Mouse (Mus musculus) lung, postnatal 0 days (tissue): ENCODE results near the gene Hist1h2bb.
"Not testable (repeated sequence)": the region's sequence is repeated elsewhere in the genome, so short reads cannot be mapped to it uniquely, and the experiment has no call there.

Experiments used
- CTCF ChIP-seq: IDR thresholded peaks from 2 replicates; pipeline ENCODE4 v1.5.1; 2016; ENCODE audit warnings: antibody characterized with exemption, mild to moderate bottlenecking
- EP300 ChIP-seq: IDR thresholded peaks from 2 replicates; pipeline ENCODE4 v1.6.1; 2016; ENCODE audit warnings: antibody characterized with exemption, mild to moderate bottlenecking, control low read depth

DNA sequence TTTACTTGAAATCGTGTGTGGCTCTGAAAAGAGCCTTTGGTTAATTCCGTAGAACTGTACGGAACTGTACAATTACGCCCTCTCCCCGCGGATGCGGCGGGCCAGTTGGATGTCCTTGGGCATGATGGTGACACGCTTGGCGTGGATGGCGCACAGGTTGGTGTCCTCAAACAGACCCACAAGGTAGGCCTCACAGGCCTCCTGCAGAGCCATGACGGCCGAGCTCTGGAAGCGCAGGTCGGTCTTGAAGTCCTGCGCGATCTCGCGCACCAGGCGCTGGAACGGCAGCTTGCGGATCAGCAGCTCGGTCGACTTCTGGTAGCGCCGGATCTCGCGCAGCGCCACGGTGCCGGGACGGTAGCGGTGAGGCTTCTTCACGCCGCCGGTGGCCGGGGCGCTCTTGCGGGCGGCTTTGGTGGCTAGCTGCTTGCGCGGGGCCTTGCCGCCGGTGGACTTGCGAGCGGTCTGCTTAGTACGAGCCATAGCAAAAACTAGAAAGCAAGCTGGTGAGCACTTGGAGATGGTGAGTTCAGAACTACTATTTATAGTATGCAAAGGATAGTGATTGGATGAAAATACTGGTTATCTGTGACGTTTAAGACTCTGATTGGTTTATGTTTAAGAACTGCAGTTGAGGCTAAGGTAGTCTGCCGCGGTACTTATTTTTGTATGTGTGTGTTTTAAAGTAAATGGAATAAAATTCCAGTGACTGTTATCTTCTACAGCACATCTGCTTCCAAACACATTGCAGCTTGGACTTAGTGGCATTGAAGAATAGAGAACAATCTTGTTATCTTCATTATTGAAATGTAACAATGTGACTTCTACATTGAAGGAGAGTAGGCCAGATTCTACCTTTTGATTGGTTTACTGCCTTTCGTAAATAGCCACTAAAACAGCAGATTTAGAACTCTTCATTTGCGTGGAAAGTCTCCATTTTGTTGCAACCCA lies 15.6 kb downstream of the Hist1h2bb start, which contains the start of gene Hist1h3a:
- not testable (repeated sequence) for TF ChIP-seq CTCF, EP300
